In the genomic region with DNA sequence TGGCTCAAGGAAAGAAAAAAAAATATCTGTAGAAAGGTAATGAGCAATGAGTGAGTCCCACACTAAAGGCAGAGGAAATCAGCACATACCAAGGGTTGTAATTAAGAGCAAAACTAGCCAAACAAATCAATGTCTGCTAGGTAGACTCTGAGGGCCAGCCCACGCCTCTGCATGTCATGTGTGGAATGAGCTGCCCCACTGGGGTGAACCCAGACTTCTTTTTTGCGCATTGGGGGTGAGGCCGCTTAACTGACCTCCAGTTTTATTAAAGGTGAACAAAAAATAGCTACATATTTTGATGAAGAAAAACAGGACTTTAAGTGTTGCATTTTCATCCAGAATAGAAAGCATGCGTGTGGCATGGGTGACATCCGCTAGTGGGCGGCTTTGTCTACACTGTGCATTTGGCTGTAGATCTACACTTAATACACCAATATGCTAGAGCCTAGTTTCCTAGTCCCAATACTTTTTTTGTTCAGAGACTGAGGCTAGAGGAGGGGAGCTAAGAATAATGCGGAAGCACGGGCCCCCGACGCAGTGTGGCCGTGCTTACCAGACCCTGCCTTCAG, we compare ENCODE assay signal across 10 mouse cellular contexts.
DNase-seq lines count a peak whose midpoint lies in the region; ATAC-seq and TF ChIP-seq lines count a peak whose summit lies in the region.
"Had no signal": no experiment of that assay in that cellular context is flagged by ENCODE, and none has a peak within 500 bp of the region (broad histone marks: within the 10 kb centered on the region; RNA-seq: fewer than 3 reads in every experiment).

No protein-coding gene starts in this region.

- in situ Hi-C loops in CH12.LX (cut with MboI; ENCODE audit: low pct_ligation_motif_present, low pct_unique_long_range_greater_than_20kb, low sequenced_read_pairs): no loop called here

- 0 out of 4 replicates have a peak, but pooled peaks of 1 of the 2 experiments have one; percentile 18 for TF ChIP-seq CTCF in CH12.LX (conservative IDR thresholded peaks at IDR 0.05 in 1 of 2, IDR thresholded peaks at IDR 0.05 in 1 of 2; ENCODE audit: low read depth in 2 of 2, low read length in 2 of 2)

- H3K27me3 ChIP-seq in heart, embryonic 14.5 days (ENCODE audit: control insufficient read depth, insufficient read depth, low read length): no peaks in the 10 kb centered on the region
- no peaks in the 10 kb centered on the region for H3K27me3 ChIP-seq in CH12.LX (replicated peaks)
- no peaks in the 10 kb centered on the region for H3K27me3 ChIP-seq in forebrain, embryonic 14.5 days (replicated peaks; ENCODE audit: control insufficient read depth, insufficient read depth, low read length)
- H3K27me3 ChIP-seq in midbrain, embryonic 11.5 days (ENCODE audit: control insufficient read depth, insufficient read depth, low read length): no peaks in the 10 kb centered on the region

- no peak overlapping the region for H3K27ac ChIP-seq in heart, embryonic 14.5 days (replicated peaks in 1 of 2; ENCODE audit: control insufficient read depth in 1 of 2, insufficient read depth in 1 of 2, low read depth in 2 of 2, low read length in 2 of 2)
- H3K27ac ChIP-seq in CH12.LX (ENCODE audit: insufficient read depth, low read depth): no peak overlapping the region
- no peak overlapping the region for H3K27ac ChIP-seq in forebrain, embryonic 14.5 days (ENCODE audit: low read depth, low read length)
- H3K27ac ChIP-seq in midbrain, embryonic 11.5 days (ENCODE audit: low read depth, low read length): no peak overlapping the region
- H3K27ac ChIP-seq: macrophage had no signal

- DNase-seq in heart, postnatal 36 days: no peak
- no peak for DNase-seq in CH12.LX (ENCODE audit: extremely low read depth)
- no peak for DNase-seq in forebrain, embryonic 14.5 days (ENCODE audit: low spot score)
- DNase-seq in midbrain, embryonic 11.5 days (ENCODE audit: low spot score, missing footprints): peak; percentile 83
- DNase-seq in adrenal gland, adult 18-20 months (ENCODE audit: low spot score in 2 of 2): no peak
- DNase-seq: gastrocnemius, postnatal 10 days had no signal

- H3K4me3 ChIP-seq in heart, embryonic 14.5 days (ENCODE audit: control insufficient read depth in 1 of 2, insufficient read depth in 1 of 2, low read depth in 1 of 2, low read length in 2 of 2): peak overlapping the region in 1 of 2 experiments; percentile 39; a peak in 3 of 4 replicates
- H3K4me3 ChIP-seq in CH12.LX (replicated peaks in 1 of 3; ENCODE audit: low read depth in 2 of 3, low read length in 2 of 3, poor library complexity in 1 of 3): peak overlapping the region in 2 of 3 experiments; percentile 13 to 48
- no peak overlapping the region for H3K4me3 ChIP-seq in forebrain, embryonic 14.5 days (ENCODE audit: low read depth, low read length)
- H3K4me3 ChIP-seq in midbrain, embryonic 11.5 days (ENCODE audit: low read depth, low read length): no peak overlapping the region

- peak overlapping the region; percentile 57; the same call in 1 of the 2 replicates for H3K9ac ChIP-seq in heart, embryonic 14.5 days (ENCODE audit: low read length)
- peak overlapping the region; percentile 18; the same call in 1 of the 2 replicates for H3K9ac ChIP-seq in CH12.LX (ENCODE audit: insufficient read depth, low read depth)
- H3K9ac ChIP-seq in forebrain, embryonic 14.5 days (ENCODE audit: low read length): no peak overlapping the region
- no peak overlapping the region for H3K9ac ChIP-seq in midbrain, embryonic 11.5 days (ENCODE audit: low read length)

- TF ChIP-seq EP300 in CH12.LX (IDR thresholded peaks at IDR 0.05; ENCODE audit: low read length): no peak

- intact Hi-C loops in heart, postnatal 36 days (cut with DNase I): no loop called here

- peaks cover 5 to 14% of the 10 kb centered on the region in 2 experiments; a peak in 3 of 4 replicates for H3K4me1 ChIP-seq in heart, embryonic 14.5 days (ENCODE audit: control insufficient read depth in 2 of 2, insufficient read depth in 2 of 2, low read length in 2 of 2)
- peaks cover 0 to 28% of the 10 kb centered on the region in 2 experiments; a peak in 2 of 4 replicates for H3K4me1 ChIP-seq in CH12.LX (ENCODE audit: control insufficient read depth in 1 of 2, insufficient read depth in 2 of 2)
- peaks cover 12% of the 10 kb centered on the region for H3K4me1 ChIP-seq in forebrain, embryonic 14.5 days (ENCODE audit: control insufficient read depth, insufficient read depth, low read length)
- peaks cover 24% of the 10 kb centered on the region for H3K4me1 ChIP-seq in midbrain, embryonic 11.5 days (ENCODE audit: control insufficient read depth, insufficient read depth, low read length)

- H3K9me3 ChIP-seq in heart, embryonic 14.5 days (ENCODE audit: control insufficient read depth, low read length): no peaks in the 10 kb centered on the region
- no peaks in the 10 kb centered on the region for H3K9me3 ChIP-seq in CH12.LX (replicated peaks; ENCODE audit: low read length)
- no peaks in the 10 kb centered on the region for H3K9me3 ChIP-seq in forebrain, embryonic 14.5 days (replicated peaks; ENCODE audit: control insufficient read depth, low read length)
- no peaks in the 10 kb centered on the region for H3K9me3 ChIP-seq in midbrain, embryonic 11.5 days (ENCODE audit: control insufficient read depth, low read length)

- peak overlapping the region; percentile 73 for H3K4me2 ChIP-seq in heart, embryonic 14.5 days (ENCODE audit: low read length)
- H3K4me2 ChIP-seq in CH12.LX (ENCODE audit: insufficient read depth, low read depth, poor library complexity, severe bottlenecking): peak overlapping the region; percentile 48
- H3K4me2 ChIP-seq in forebrain, embryonic 14.5 days (ENCODE audit: low read length): peak overlapping the region; percentile 34
- H3K4me2 ChIP-seq in midbrain, embryonic 11.5 days: peak overlapping the region; percentile 25; the same call in 1 of the 2 replicates

- 89% methylated on average over 11 of the region's 11 CpGs for WGBS in heart, embryonic 14.5 days
- 90% methylated on average over 11 of the region's 11 CpGs for WGBS in forebrain, embryonic 14.5 days
- WGBS in midbrain, embryonic 11.5 days: 82% methylated on average over 11 of the region's 11 CpGs

- dilution Hi-C loops in CH12.LX (cut with MboI; ENCODE audit: extremely low pct_ligation_motif_present, extremely low pct_unique_long_range_greater_than_20kb, low sequenced_read_pairs): no loop called here

- no peaks in the 10 kb centered on the region for H3K36me3 ChIP-seq in heart, embryonic 14.5 days (ENCODE audit: control insufficient read depth, insufficient read depth, low read length)
- no peaks in the 10 kb centered on the region for H3K36me3 ChIP-seq in CH12.LX (replicated peaks in 1 of 2; ENCODE audit: control insufficient read depth in 1 of 2, insufficient read depth in 1 of 2, low read length in 1 of 2)
- H3K36me3 ChIP-seq in forebrain, embryonic 14.5 days (ENCODE audit: control insufficient read depth, insufficient read depth, low read length): no peaks in the 10 kb centered on the region
- H3K36me3 ChIP-seq in midbrain, embryonic 11.5 days (ENCODE audit: control insufficient read depth, insufficient read depth, low read length): no peaks in the 10 kb centered on the region

- ATAC-seq in heart, embryonic 14.5 days (ENCODE audit: insufficient number of reproducible peaks, insufficient read depth, low FRiP score, low read depth): peak; percentile 13; the same call in 1 of the 2 replicates
- no peak for ATAC-seq in forebrain, embryonic 14.5 days
- ATAC-seq in midbrain, embryonic 11.5 days (ENCODE audit: low FRiP score): peak; percentile 15; the same call in 1 of the 2 replicates
- no peak for ATAC-seq in erythroblast, adult 5-6 weeks (replicated peaks; ENCODE audit: low FRiP score, poor library complexity, severe bottlenecking)
- no peak for ATAC-seq in megakaryocyte, adult 5-6 weeks (ENCODE audit: poor library complexity, severe bottlenecking)

- no peaks in the 10 kb centered on the region for H3K79me2 ChIP-seq in CH12.LX (replicated peaks; ENCODE audit: control insufficient read depth, extremely low read depth, insufficient read depth, poor library complexity, severe bottlenecking)

- no peak for TF ChIP-seq POLR2A in CH12.LX (IDR thresholded peaks at IDR 0.05; ENCODE audit: low read depth, low read length)

- no peak for TF ChIP-seq RAD21 in CH12.LX (IDR thresholded peaks at IDR 0.05; ENCODE audit: low read depth, low read length)

TF ChIP-seq in CH12.LX, 34 proteins besides CTCF, POLR2A, EP300 and RAD21:
- TF ChIP-seq ZNF384 (IDR thresholded peaks at IDR 0.05; ENCODE audit: low read depth, low read length) (0 out of 2 replicates have a peak, but pooled peaks have one; percentile 8), CHD2 (IDR thresholded peaks at IDR 0.05; ENCODE audit: low read length) (no peak), MXI1 (IDR thresholded peaks at IDR 0.05; ENCODE audit: low read depth, low read length) (0 out of 2 replicates have a peak, but pooled peaks have one; percentile 29), ZKSCAN1 (IDR thresholded peaks at IDR 0.05; ENCODE audit: borderline replicate concordance, low read depth, low read length) (no peak)

Comparison
In these comparisons a context has a peak if more than half of its experiments do, and no peak if none do; other contexts are left out.
1. ATAC-seq: peak in heart, embryonic 14.5 days (single experiment) and midbrain, embryonic 11.5 days (single experiment); none in forebrain, embryonic 14.5 days (single experiment), erythroblast, adult 5-6 weeks (single experiment) and megakaryocyte, adult 5-6 weeks (single experiment).
2. H3K4me3 ChIP-seq: peak in CH12.LX (2 of 3); none in forebrain, embryonic 14.5 days (single experiment) and midbrain, embryonic 11.5 days (single experiment).
3. H3K9ac ChIP-seq: peak in heart, embryonic 14.5 days (single experiment) and CH12.LX (single experiment); none in forebrain, embryonic 14.5 days (single experiment) and midbrain, embryonic 11.5 days (single experiment).
4. Peak in every context shown above with its lines, with median percentiles within 50 percentile points of each other: H3K4me2 ChIP-seq.